Mouse (Mus musculus): Measurements from ENCODE around the gene Cdkn3. TPM values are rescaled to one million over a fixed set of nuclear protein-coding genes. Genes with fewer than 3 reads are reported as not detected.

The Cdkn3 gene
- polyA plus RNA-seq, 1 experiment from 2014 or later: 51.4 TPM

DNA sequence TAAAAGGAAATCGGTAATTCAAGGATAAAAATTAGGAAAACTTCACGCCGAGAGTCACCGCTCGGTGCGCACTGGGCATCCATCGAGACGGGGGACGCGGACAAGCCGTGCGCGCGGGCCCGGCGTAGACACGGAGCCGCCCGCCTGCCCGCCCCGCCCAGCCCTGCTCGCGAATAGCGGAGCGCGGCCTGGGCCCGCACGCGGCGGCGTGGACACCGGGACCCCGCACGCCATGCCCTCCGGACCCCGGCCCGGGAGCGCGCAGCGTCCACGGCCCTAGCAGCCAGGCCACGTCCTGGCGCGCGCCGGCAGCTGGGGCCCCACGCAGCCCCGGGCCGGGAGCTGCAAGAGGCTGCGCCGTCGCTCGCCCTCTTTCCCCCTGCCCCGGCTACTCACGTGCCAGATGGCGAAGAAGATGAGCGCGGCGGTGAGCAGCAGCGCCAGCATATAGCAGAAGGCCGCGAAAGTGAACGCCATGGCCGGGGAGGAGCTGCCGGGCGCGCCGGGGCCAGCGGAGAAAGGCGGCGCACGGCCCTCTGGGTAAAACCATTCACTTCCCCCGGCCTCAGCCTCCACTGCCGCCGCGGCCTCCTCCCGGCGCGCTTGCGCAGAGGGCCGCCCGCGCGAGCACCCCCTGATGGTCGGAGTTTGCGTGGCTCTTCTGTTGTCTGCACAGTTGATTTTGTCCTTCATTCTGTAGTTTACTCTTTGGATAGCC is 27.6 kb downstream of the Cdkn3 start, which contains the start of gene Cnih1:
Gene Cnih1 (minus strand): TSS at position 625 of the 718 bp plus-strand sequence.
- DNase-seq (ENCODE audit: low spot score): peak; percentile 91
- Histone ChIP-seq H3K27me3 (ENCODE audit: low read depth, poor library complexity, severe bottlenecking) (no peaks in the 10 kb centered on the region), H3K9me3 (replicated peaks) (no peaks in the 10 kb centered on the region), H3K27ac (replicated peaks) (peak within 1 kb of the TSS; percentile 99), H3K4me3 (peak within 1 kb of the TSS; percentile 75), H3K36me3 (peaks cover 25% of the 10 kb centered on the region), H3K4me1 (peaks cover 22% of the 10 kb centered on the region)
- WGBS: under 1% methylated on average over 83 of the region's 86 CpGs

DNA sequence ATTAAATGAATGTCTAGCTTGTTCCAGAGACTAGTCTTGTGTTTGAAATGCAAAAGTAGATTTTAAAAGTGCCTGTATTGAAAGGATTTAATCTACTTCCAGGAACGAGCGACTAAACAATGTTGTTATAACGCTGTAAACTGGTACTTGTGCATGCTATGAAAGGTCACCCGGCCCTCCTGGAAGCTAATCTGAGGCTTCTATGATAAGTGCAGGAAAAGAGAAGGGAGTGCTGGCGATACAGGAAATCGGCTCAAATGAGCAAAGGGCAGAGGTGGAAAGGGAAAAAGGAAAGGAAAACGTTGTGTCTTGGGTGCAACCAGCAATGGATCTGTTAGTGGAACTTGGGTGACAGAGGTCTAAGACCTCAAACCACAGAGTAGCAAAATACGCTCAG is 28.2 kb downstream of the Cdkn3 start:
- Histone ChIP-seq H3K36me3 (peaks cover 20% of the 10 kb centered on the region), H3K9me3 (replicated peaks) (no peaks in the 10 kb centered on the region), H3K4me3 (peak overlapping the region; percentile 75), H3K27me3 (ENCODE audit: low read depth, poor library complexity, severe bottlenecking) (no peaks in the 10 kb centered on the region), H3K4me1 (peaks cover 22% of the 10 kb centered on the region), H3K27ac (replicated peaks) (peak overlapping the region; percentile 99)
- peak; percentile 18 for DNase-seq (ENCODE audit: low spot score)
- 30% methylated on average over 8 of the region's 8 CpGs for WGBS

DNA sequence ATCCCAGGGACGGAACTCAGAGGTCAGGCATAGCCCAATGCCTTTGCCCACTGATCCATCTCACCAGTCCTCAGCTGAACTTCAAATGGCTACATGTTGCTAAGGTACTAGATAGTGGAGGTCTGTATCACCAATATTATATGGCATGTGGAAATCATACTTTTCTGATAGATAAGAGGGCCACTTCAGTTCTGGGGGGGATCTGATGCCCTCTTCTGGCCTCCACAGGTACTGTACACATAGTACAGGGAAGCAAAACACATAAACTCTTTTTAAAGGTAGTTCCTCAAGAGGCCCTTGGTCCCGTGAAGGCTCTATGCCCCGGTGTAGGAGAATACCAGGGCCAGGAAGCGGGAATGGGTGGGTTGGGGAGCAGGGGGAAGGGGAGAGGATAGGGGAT is 30.0 kb downstream of the Cdkn3 start:
- no peak overlapping the region for H3K27ac ChIP-seq (replicated peaks)
- H3K36me3 ChIP-seq: peaks cover 2% of the 10 kb centered on the region
- no peak overlapping the region for H3K4me3 ChIP-seq
- no peaks in the 10 kb centered on the region for H3K27me3 ChIP-seq (ENCODE audit: low read depth, poor library complexity, severe bottlenecking)
- H3K4me1 ChIP-seq: peaks cover 22% of the 10 kb centered on the region
- no peak for DNase-seq (ENCODE audit: low spot score)
- 80% methylated on average over 4 of the region's 4 CpGs for WGBS
- no peaks in the 10 kb centered on the region for H3K9me3 ChIP-seq (replicated peaks)

DNA sequence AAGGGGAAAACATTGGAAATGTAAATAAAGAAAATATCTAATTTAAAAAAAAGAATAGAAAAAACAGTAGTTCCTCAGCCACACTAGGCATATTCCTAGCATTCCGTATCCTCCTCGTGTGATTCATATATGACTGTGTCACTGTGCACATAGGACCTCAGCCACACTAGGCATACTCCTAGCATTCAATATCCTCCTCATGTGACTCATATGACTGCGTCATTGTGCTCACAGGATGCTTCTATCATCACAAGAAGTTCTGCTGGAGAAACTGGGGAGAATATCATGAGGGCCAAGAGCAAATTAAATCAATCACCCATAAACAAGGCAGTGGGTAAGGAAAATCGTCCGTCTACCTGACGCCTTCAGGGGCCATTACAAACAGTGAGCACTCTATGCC is 30.4 kb downstream of the Cdkn3 start:
- Histone ChIP-seq H3K27ac (replicated peaks) (no peak overlapping the region), H3K9me3 (replicated peaks) (no peaks in the 10 kb centered on the region), H3K4me1 (peaks cover 22% of the 10 kb centered on the region), H3K4me3 (no peak overlapping the region), H3K36me3 (no peaks in the 10 kb centered on the region), H3K27me3 (ENCODE audit: low read depth, poor library complexity, severe bottlenecking) (no peaks in the 10 kb centered on the region)
- DNase-seq (ENCODE audit: low spot score): no peak
- 92% methylated on average over 6 of the region's 6 CpGs for WGBS

DNA sequence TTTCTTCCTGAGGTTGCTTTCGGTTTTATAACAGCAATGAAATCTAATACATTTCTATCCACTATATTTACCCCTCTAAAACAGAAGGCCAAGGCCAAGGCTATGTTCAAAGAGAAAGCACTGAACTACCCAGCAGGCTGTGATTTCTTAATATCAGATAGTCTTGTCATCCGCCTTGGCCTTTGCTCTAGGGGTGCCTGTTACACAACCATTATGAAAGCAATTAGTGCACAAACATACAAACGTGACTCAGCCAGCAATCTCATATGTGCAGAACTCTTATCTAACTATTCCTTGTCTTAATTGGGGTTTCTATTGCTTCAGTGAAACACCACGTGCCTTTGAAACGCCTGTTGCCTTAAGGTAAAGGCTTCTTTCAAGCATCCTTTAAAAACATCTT is 33.8 kb downstream of the Cdkn3 start:
- no peaks in the 10 kb centered on the region for H3K4me1 ChIP-seq
- no peak for DNase-seq (ENCODE audit: low spot score)
- no peaks in the 10 kb centered on the region for H3K27me3 ChIP-seq (ENCODE audit: low read depth, poor library complexity, severe bottlenecking)
- H3K4me3 ChIP-seq: no peak overlapping the region
- no peaks in the 10 kb centered on the region for H3K9me3 ChIP-seq (replicated peaks)
- 91% methylated on average over 5 of the region's 5 CpGs for WGBS
- no peak overlapping the region for H3K27ac ChIP-seq (replicated peaks)
- H3K36me3 ChIP-seq: peaks cover 2% of the 10 kb centered on the region

GRCm38 (mm10) chr14:46800684-46801345 is 40.5 kb downstream of the Cdkn3 start:
- Histone ChIP-seq H3K9me3 (replicated peaks) (no peaks in the 10 kb centered on the region), H3K27me3 (ENCODE audit: low read depth, poor library complexity, severe bottlenecking) (no peaks in the 10 kb centered on the region)
- WGBS: 89% methylated on average over 3 of the region's 3 CpGs

DNA sequence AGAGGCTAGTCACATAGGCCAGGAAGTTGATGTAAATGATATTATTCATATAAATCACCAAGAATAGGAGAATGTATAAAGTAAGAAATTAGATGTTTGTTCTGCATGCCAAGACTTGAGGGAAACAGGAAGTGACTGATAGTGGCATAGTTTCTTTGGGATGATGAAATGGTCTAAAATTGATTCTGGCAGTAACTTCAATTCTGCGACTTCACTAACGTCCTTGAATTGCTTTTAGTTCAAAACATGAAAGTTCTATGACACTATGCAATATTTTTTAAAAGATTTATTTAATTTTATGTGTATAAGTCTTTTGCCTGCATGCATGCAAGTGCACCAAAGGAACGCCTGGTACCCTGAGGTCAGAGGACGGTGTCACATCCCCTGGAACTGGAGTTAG is 42.9 kb downstream of the Cdkn3 start:
- DNase-seq (ENCODE audit: low spot score): no peak
- WGBS: 93% methylated on average over 4 of the region's 4 CpGs

More at GRCm38 (mm10) chr14:46800684-46801345, 40.5 kb downstream of the Cdkn3 start:
- no peak for DNase-seq (ENCODE audit: low spot score)
- Histone ChIP-seq H3K4me1 (no peaks in the 10 kb centered on the region), H3K4me3 (no peak overlapping the region), H3K27ac (replicated peaks) (no peak overlapping the region), H3K36me3 (peaks cover 17% of the 10 kb centered on the region)

DNA sequence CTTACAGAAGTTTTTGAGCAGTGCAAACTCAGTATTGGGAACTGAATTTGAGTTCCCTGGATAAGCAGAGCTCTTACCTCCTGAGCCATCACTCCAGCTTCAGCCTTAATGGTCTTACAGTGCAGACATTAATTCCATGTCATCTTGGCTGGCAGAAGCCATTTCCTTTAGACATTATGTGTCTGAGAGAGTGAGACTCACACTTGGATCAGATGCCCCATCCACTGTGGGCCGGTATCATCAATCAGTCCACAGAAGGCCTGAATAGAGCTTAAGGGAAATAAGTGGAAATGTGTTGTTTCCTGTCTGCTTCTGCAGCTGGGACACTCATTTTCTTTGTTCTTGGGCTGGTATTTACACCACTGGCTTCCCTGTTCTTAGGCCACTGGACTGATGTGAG is 43.5 kb downstream of the Cdkn3 start:
- Histone ChIP-seq H3K4me1 (no peaks in the 10 kb centered on the region), H3K4me3 (no peak overlapping the region), H3K27me3 (ENCODE audit: low read depth, poor library complexity, severe bottlenecking) (no peaks in the 10 kb centered on the region), H3K36me3 (peaks cover 21% of the 10 kb centered on the region), H3K27ac (replicated peaks) (no peak overlapping the region), H3K9me3 (replicated peaks) (no peaks in the 10 kb centered on the region)
- no peak for DNase-seq (ENCODE audit: low spot score)
- 98% methylated on average over 1 of the region's 1 CpGs for WGBS

More for the DNA sequence above, 42.9 kb downstream of the Cdkn3 start:
- Histone ChIP-seq H3K36me3 (peaks cover 19% of the 10 kb centered on the region), H3K27ac (replicated peaks) (no peak overlapping the region), H3K4me3 (no peak overlapping the region), H3K9me3 (replicated peaks) (no peaks in the 10 kb centered on the region), H3K27me3 (ENCODE audit: low read depth, poor library complexity, severe bottlenecking) (no peaks in the 10 kb centered on the region), H3K4me1 (no peaks in the 10 kb centered on the region)

DNA sequence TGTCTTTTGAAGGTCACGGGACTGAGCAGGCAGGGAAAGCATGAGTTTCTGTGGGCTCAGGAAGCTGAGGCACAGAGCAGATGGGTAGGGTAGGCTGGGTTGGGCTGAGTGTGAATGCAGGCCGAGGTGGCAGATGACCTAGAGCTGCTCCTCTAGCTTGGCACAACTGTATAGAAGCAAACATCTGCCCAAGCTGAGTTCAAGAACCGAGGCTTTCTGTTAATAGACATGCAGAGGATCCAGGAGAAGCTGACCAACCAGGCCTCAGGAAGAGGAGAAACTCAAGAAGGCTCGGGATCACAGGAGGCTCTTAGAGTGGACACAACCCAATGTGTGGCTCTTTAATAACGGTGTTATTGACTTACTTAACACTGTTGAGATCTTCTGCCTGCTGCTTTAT is 45.8 kb downstream of the Cdkn3 start:
- Histone ChIP-seq H3K36me3 (peaks cover 35% of the 10 kb centered on the region), H3K27me3 (ENCODE audit: low read depth, poor library complexity, severe bottlenecking) (no peaks in the 10 kb centered on the region), H3K27ac (replicated peaks) (no peak overlapping the region), H3K9me3 (replicated peaks) (no peaks in the 10 kb centered on the region), H3K4me3 (no peak overlapping the region), H3K4me1 (no peaks in the 10 kb centered on the region)
- DNase-seq (ENCODE audit: low spot score): no peak
- WGBS: 90% methylated on average over 5 of the region's 5 CpGs

DNA sequence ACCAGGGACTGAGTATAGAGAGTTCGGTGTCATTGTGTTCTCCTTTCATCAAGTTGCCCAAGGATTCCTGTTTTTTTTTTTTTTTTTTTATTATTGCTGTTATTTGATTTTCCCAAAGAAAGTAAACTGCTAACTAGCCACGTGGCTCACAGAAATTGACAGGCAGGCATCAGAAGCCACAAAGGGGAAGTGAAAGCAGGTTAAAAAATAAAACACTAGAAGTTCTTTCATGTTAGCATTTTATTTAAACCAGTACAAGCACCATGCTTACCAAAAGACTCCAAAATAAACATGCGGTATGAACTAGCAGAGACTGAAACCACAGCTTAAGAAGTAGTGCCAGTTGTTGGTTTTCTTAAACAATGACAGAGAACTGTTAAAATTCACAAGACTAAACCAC is 47.6 kb downstream of the Cdkn3 start:
- DNase-seq (ENCODE audit: low spot score): no peak
- H3K27ac ChIP-seq (replicated peaks): no peak overlapping the region
- whole genome bisulfite sequencing: 92% methylated on average over 3 of the region's 3 CpGs
- no peaks in the 10 kb centered on the region for H3K9me3 ChIP-seq (replicated peaks)
- H3K4me1 ChIP-seq: no peaks in the 10 kb centered on the region
- no peaks in the 10 kb centered on the region for H3K27me3 ChIP-seq (ENCODE audit: low read depth, poor library complexity, severe bottlenecking)
- peaks cover 51% of the 10 kb centered on the region for H3K36me3 ChIP-seq
- H3K4me3 ChIP-seq: no peak overlapping the region

DNA sequence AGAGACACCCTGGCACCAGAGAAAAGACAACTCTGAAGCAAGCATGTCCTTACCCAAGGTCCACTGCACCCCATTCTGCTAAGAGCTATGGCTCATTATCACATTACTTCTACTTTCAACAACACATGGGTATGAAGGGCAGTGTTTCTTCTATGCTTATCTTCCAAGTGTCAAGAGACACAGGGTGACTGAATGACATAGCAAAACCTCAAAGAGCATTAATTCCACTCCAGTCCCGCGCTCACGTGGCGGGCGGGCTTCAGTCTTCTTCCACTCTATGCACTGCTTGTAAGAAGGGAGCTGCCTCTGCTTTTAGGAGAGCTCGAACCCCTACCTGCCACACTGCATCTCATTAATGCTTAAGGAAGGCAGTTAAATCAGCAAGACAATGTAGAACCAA is 55.3 kb downstream of the Cdkn3 start:
- peaks cover 4% of the 10 kb centered on the region for H3K4me1 ChIP-seq
- DNase-seq (ENCODE audit: low spot score): no peak
- no peak overlapping the region for H3K4me3 ChIP-seq
- no peaks in the 10 kb centered on the region for H3K9me3 ChIP-seq (replicated peaks)
- no peaks in the 10 kb centered on the region for H3K27me3 ChIP-seq (ENCODE audit: low read depth, poor library complexity, severe bottlenecking)
- WGBS: 78% methylated on average over 6 of the region's 6 CpGs
- no peak overlapping the region for H3K27ac ChIP-seq (replicated peaks)
- peaks cover 59% of the 10 kb centered on the region for H3K36me3 ChIP-seq

- Histone ChIP-seq H3K27ac (replicated peaks) (no peak overlapping the region), H3K4me1 (peaks cover 11% of the 10 kb centered on the region), H3K9me3 (replicated peaks) (no peaks in the 10 kb centered on the region), H3K4me3 (no peak overlapping the region), H3K27me3 (ENCODE audit: low read depth, poor library complexity, severe bottlenecking) (no peaks in the 10 kb centered on the region), H3K36me3 (peaks cover 45% of the 10 kb centered on the region)
- 94% methylated on average over 8 of the region's 8 CpGs for WGBS
- DNase-seq (ENCODE audit: low spot score): no peak
Observed at GRCm38 (mm10) chr14:46816916-46817622, 56.7 kb downstream of the Cdkn3 start.

GRCm38 (mm10) chr14:46818743-46819142 is 58.4 kb downstream of the Cdkn3 start:
- Histone ChIP-seq H3K36me3 (peaks cover 29% of the 10 kb centered on the region), H3K4me1 (peaks cover 14% of the 10 kb centered on the region), H3K27ac (replicated peaks) (no peak overlapping the region), H3K9me3 (replicated peaks) (no peaks in the 10 kb centered on the region), H3K4me3 (no peak overlapping the region), H3K27me3 (ENCODE audit: low read depth, poor library complexity, severe bottlenecking) (peaks cover 11% of the 10 kb centered on the region)
- no peak for DNase-seq (ENCODE audit: low spot score)
- 95% methylated on average over 7 of the region's 7 CpGs for WGBS
